Mouse (Mus musculus) thymus, postnatal 0 days (tissue): ENCODE measurements around the gene Sike1. TPM values are rescaled to one million over a fixed set of nuclear protein-coding genes. Genes with fewer than 3 reads are reported as not detected.

Source experiments
- DNase-seq: peaks from one replicate; pipeline ENCODE4 v3.0.0-alpha.2; 2015; ENCODE audit warnings: low spot score
- polyA plus RNA-seq: library from polyadenylated mRNA; unstranded; fragments of >200 nt; fragmentation: Nextera tagmentation; extraction: Ambion mirVana; gene quantifications from 2 replicates; pipeline ENCODE4 v1.2.1, GENCODE M21; 2015

Gene Sike1
- polyA plus RNA-seq = 65.7 and 66.8 TPM in 2 replicates

GRCm38 (mm10) chr3:102995605-102996321 lies at the start of gene Sike1:
Sike1 (plus strand) TSS chr3:102995708.
- DNase-seq = peak; percentile 91

- no peak for DNase-seq
Measured at GRCm38 (mm10) chr3:102946312-102946711, 49.2 kb upstream of the Sike1 start.

GRCm38 (mm10) chr3:102946861-102947260 lies 48.6 kb upstream of the Sike1 start:
- DNase-seq = no peak

- DNase-seq = no peak
Measured at GRCm38 (mm10) chr3:102954476-102954875, 41.0 kb upstream of the Sike1 start.

GRCm38 (mm10) chr3:102955143-102955542 lies 40.4 kb upstream of the Sike1 start:
- no peak for DNase-seq

- no peak for DNase-seq
Measured at GRCm38 (mm10) chr3:102955596-102955995, 39.9 kb upstream of the Sike1 start.

- DNase-seq = no peak
Measured at GRCm38 (mm10) chr3:102964033-102964432, 31.5 kb upstream of the Sike1 start, which contains the start of gene Nr1h5. Nr1h5 (minus strand) TSS chr3:102964133.

GRCm38 (mm10) chr3:102970067-102970466 lies 25.4 kb upstream of the Sike1 start:
- no peak for DNase-seq

GRCm38 (mm10) chr3:102970508-102970907 lies 25.0 kb upstream of the Sike1 start:
- no peak for DNase-seq

- DNase-seq = no peak
Measured at GRCm38 (mm10) chr3:102976906-102977305, 18.6 kb upstream of the Sike1 start.

GRCm38 (mm10) chr3:102979550-102980348 lies 15.8 kb upstream of the Sike1 start:
- DNase-seq = no peak

- DNase-seq = no peak
Measured at GRCm38 (mm10) chr3:102980349-102980736, 15.2 kb upstream of the Sike1 start.

- no peak for DNase-seq
Measured at GRCm38 (mm10) chr3:102991041-102991440, 4.5 kb upstream of the Sike1 start.

- DNase-seq = no peak
Measured at GRCm38 (mm10) chr3:102992936-102993335, 2.6 kb upstream of the Sike1 start.

GRCm38 (mm10) chr3:102995233-102995604 lies 289 bp upstream of the Sike1 start:
- DNase-seq = no peak

- no peak for DNase-seq
Measured at GRCm38 (mm10) chr3:102997036-102997435, 1.5 kb downstream of the Sike1 start.

- no peak for DNase-seq
Measured at GRCm38 (mm10) chr3:102997591-102997990, 2.1 kb downstream of the Sike1 start.

- DNase-seq = no peak
Measured at GRCm38 (mm10) chr3:103001595-103001994, 6.1 kb downstream of the Sike1 start.

- DNase-seq = no peak
Measured at GRCm38 (mm10) chr3:103017350-103017749, 21.8 kb downstream of the Sike1 start.

- no peak for DNase-seq
Measured at GRCm38 (mm10) chr3:103019462-103019861, 24.0 kb downstream of the Sike1 start.

- peak; percentile 98 for DNase-seq
Measured at GRCm38 (mm10) chr3:103020249-103020942, 24.9 kb downstream of the Sike1 start, which contains the start of gene Csde1. Csde1 (plus strand) TSS chr3:103020426.
